Mouse (Mus musculus): ENCODE measurements at regions not wholly inside any gene's neighbourhood (a gene's known extent, or its start where the extent isn't known, plus 50 kb on each side); places are given as distances from the start of the nearest gene placed in this dataset.

- TF ChIP-seq HCFC1 (IDR thresholded peaks at IDR 0.05; ENCODE audit: borderline replicate concordance, insufficient read depth, low read length) (no peak), ZC3H11A (IDR thresholded peaks at IDR 0.05; ENCODE audit: borderline replicate concordance, low read depth, low read length) (no peak), CHD2 (IDR thresholded peaks at IDR 0.05; ENCODE audit: low read depth, low read length) (no peak), ZNF384 (IDR thresholded peaks at IDR 0.05; ENCODE audit: low read depth, low read length) (no peak), MAFK (IDR thresholded peaks at IDR 0.05; ENCODE audit: insufficient read depth, low read depth, low read length) (no peak)
These were observed 50.4 kb upstream of the Acsl1 start for GRCm38 (mm10) chr8:46420476-46420875.

Data from ES-E14 (cell line).